Mouse (Mus musculus) E14TG2a.4 (cell line): ENCODE data around the gene Cep85l.

Source experiments
- CTCF ChIP-seq: conservative IDR thresholded peaks from 2 replicates; pipeline ENCODE4 v1.5.1; 2014; ENCODE audit warnings: low read length
- NANOG ChIP-seq: IDR thresholded peaks from 2 replicates; pipeline ENCODE4 v1.6.1; 2014; ENCODE audit warnings: borderline replicate concordance, low read length, mixed read lengths
- POU5F1 ChIP-seq: IDR thresholded peaks from 2 replicates; pipeline ENCODE4 v1.6.1; 2014; ENCODE audit warnings: low read length, borderline replicate concordance

DNA sequence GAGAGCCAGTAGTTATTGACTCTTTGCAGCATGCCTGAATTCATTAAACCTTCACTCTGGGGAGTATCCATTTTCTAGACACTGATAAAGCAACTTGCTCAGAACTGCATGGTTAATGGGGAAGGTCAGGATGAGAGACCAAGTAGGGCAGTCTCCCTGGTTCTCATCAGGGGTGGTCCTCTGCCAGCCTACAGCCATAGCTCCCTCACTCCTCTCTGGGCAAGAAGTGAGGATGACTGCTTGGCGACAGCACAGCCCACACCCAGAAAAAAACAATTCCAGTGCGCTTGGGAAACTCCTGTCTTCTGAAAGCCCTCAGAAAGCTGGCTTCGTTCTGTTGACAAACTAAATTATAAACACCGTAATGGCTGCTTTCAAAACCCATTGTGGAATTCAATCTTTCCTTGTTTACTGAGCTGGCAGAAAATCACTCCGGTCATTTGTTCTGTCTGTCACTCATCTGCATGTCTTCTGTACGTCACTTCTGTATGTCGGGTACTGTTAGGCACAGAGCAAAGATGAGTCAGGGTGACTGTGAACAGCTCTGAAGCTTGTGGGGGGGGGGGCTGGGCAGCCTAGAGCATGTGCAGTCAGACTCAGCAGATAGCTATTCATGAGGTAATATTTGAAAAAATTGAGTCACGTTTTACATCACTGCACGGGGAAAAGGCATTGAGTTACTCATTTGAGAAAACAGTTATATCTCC is 15.3 kb upstream of the Cep85l start:
- TF ChIP-seq CTCF (no peak), POU5F1 (no peak), NANOG (no peak)
